Mouse (Mus musculus) ES-Bruce4 (cell line): Measurements from ENCODE around the gene Atp5b.
"Not testable (repeated sequence)": the region's sequence is repeated elsewhere in the genome, so short reads cannot be mapped to it uniquely, and the experiment has no call there.

Experiments
- CTCF ChIP-seq: IDR thresholded peaks from one replicate; pipeline ENCODE4 v1.8.1; 2011; ENCODE audit warnings: low read depth, low read length
- EP300 ChIP-seq: IDR thresholded peaks from 2 replicates; pipeline ENCODE4 v1.6.1; 2011; ENCODE audit warnings: low read depth, low read length; ENCODE audit not compliant: insufficient read depth
- POLR2A ChIP-seq: IDR thresholded peaks from one replicate; pipeline ENCODE4 v1.8.1; 2011; ENCODE audit warnings: low read length; ENCODE audit not compliant: insufficient read depth

GRCm38 (mm10) chr10:128052136-128052535 lies 30.9 kb upstream of the Atp5b start:
- not testable (repeated sequence) for TF ChIP-seq CTCF, POLR2A, EP300
